Mouse (Mus musculus) lung, adult 2 months (tissue): ENCODE data around the gene Mrps14. TPM values are rescaled to one million over a fixed set of nuclear protein-coding genes. Genes with fewer than 3 reads are reported as not detected.

Source experiments
- DNase-seq: peaks from one replicate; pipeline ENCODE4 v3.0.0; 2022
- H3K4me1 ChIP-seq: fragments of 200-500 bp; 2 replicates; pipeline ENCODE4 v1.6.1; 2011; ENCODE audit warnings: low read length; ENCODE audit not compliant: control insufficient read depth, insufficient read depth
- H3K4me3 ChIP-seq: fragments of 200-500 bp; replicated peaks from 2 replicates; pipeline ENCODE3; 2011; ENCODE audit warnings: low read depth, mild to moderate bottlenecking, control low read depth, low read length; ENCODE audit errors: extremely low read depth
- CTCF ChIP-seq: fragments of 200-500 bp; IDR thresholded peaks from 2 replicates; pipeline ENCODE4 v1.5.1; 2011; ENCODE audit warnings: mild to moderate bottlenecking, low read length, control low read depth; ENCODE audit not compliant: insufficient read depth
- POLR2A ChIP-seq: fragments of 200-500 bp; IDR thresholded peaks from 2 replicates; pipeline ENCODE4 v1.6.1; 2011; ENCODE audit warnings: low read depth, mild to moderate bottlenecking, control low read depth, low read length, borderline replicate concordance; ENCODE audit errors: extremely low read depth
- WGBS: fragments of 180-500 bp; shearing (Covaris S2); methylation state at CpG from one replicate; pipeline ENCODE4 v1.1.7; 2018; 5-methylcytosine and 5-hydroxymethylcytosine counted together
- polyA plus RNA-seq: library from polyadenylated mRNA; depleted of rRNA; stranded (reverse); fragments of >200 nt; gene quantifications from 2 replicates; pipeline ENCODE4 v1.2.3, GENCODE M21; 2012

Mrps14 gene
- polyA plus RNA-seq, 1 experiment = 18.0 TPM

- no peak for TF ChIP-seq POLR2A
- no peak for TF ChIP-seq CTCF
- DNase-seq = no peak
- peaks cover 3% of the 10 kb centered on the region; the same call in 1 of the 2 replicates for H3K4me1 ChIP-seq
- WGBS = 92% methylated on average over 3 of the region's 3 CpGs
- no peak overlapping the region for H3K4me3 ChIP-seq
Observed at GRCm38 (mm10) chr1:160217898-160218297, 22.9 kb downstream of the Mrps14 start.

GRCm38 (mm10) chr1:160224093-160224492 is 29.1 kb downstream of the Mrps14 start:
- no peak for DNase-seq
- TF ChIP-seq CTCF (no peak), POLR2A (no peak)
- H3K4me3 ChIP-seq = no peak overlapping the region
- H3K4me1 ChIP-seq = no peaks in the 10 kb centered on the region
- 86% methylated on average over 2 of the region's 2 CpGs for WGBS

GRCm38 (mm10) chr1:160227196-160227595 is 32.2 kb downstream of the Mrps14 start:
- Histone ChIP-seq H3K4me3 (no peak overlapping the region), H3K4me1 (no peaks in the 10 kb centered on the region)
- no peak for TF ChIP-seq CTCF
- no peak for TF ChIP-seq POLR2A
- DNase-seq = no peak
- WGBS = 93% methylated on average over 4 of the region's 4 CpGs

GRCm38 (mm10) chr1:160227850-160228249 is 32.8 kb downstream of the Mrps14 start:
- no peak for DNase-seq
- TF ChIP-seq CTCF (no peak), POLR2A (no peak)
- H3K4me3 ChIP-seq = no peak overlapping the region
- H3K4me1 ChIP-seq = no peaks in the 10 kb centered on the region

GRCm38 (mm10) chr1:160231013-160231412 is 36.0 kb downstream of the Mrps14 start:
- 22% methylated on average over 4 of the region's 4 CpGs for WGBS
- TF ChIP-seq CTCF (no peak), POLR2A (no peak)
- Histone ChIP-seq H3K4me3 (no peak overlapping the region), H3K4me1 (no peaks in the 10 kb centered on the region; the same call in 1 of the 2 replicates)
- no peak for DNase-seq

- TF ChIP-seq CTCF (no peak), POLR2A (no peak)
- DNase-seq = no peak
- Histone ChIP-seq H3K4me3 (no peak overlapping the region), H3K4me1 (no peaks in the 10 kb centered on the region; the same call in 1 of the 2 replicates)
- WGBS = 93% methylated on average over 3 of the region's 3 CpGs
Observed at GRCm38 (mm10) chr1:160232113-160232512, 37.1 kb downstream of the Mrps14 start.

- Histone ChIP-seq H3K4me1 (no peaks in the 10 kb centered on the region; the same call in 1 of the 2 replicates), H3K4me3 (no peak overlapping the region)
- DNase-seq = no peak
- no peak for TF ChIP-seq CTCF
- no peak for TF ChIP-seq POLR2A
Observed at GRCm38 (mm10) chr1:160233921-160234320, 38.9 kb downstream of the Mrps14 start.

GRCm38 (mm10) chr1:160237981-160238380 is 43.0 kb downstream of the Mrps14 start:
- Histone ChIP-seq H3K4me1 (no peaks in the 10 kb centered on the region; the same call in none of the 2 replicates), H3K4me3 (no peak overlapping the region)
- 95% methylated on average over 2 of the region's 2 CpGs for WGBS
- no peak for DNase-seq
- TF ChIP-seq CTCF (no peak), POLR2A (no peak)

GRCm38 (mm10) chr1:160238852-160239443 is 43.9 kb downstream of the Mrps14 start:
- no peaks in the 10 kb centered on the region; the same call in none of the 2 replicates for H3K4me1 ChIP-seq
- H3K4me3 ChIP-seq = no peak overlapping the region
- no peak for DNase-seq
- TF ChIP-seq CTCF (no peak), POLR2A (no peak)
- WGBS = 85% methylated on average over 1 of the region's 1 CpGs

- Histone ChIP-seq H3K4me3 (no peak overlapping the region), H3K4me1 (no peaks in the 10 kb centered on the region; the same call in 1 of the 2 replicates)
- WGBS = 92% methylated on average over 2 of the region's 2 CpGs
- DNase-seq = no peak
- TF ChIP-seq POLR2A (no peak), CTCF (no peak)
Observed at GRCm38 (mm10) chr1:160240091-160240490, 45.1 kb downstream of the Mrps14 start.

GRCm38 (mm10) chr1:160244689-160245088 is 49.7 kb downstream of the Mrps14 start:
- no peaks in the 10 kb centered on the region for H3K4me1 ChIP-seq
- no peak for DNase-seq
- no peak overlapping the region for H3K4me3 ChIP-seq
- 83% methylated on average over 5 of the region's 5 CpGs for WGBS
- TF ChIP-seq POLR2A (no peak), CTCF (no peak)

GRCm38 (mm10) chr1:160245954-160246353 is 50.9 kb downstream of the Mrps14 start:
- TF ChIP-seq CTCF = no peak
- TF ChIP-seq POLR2A = no peak
- no peak for DNase-seq
- Histone ChIP-seq H3K4me3 (no peak overlapping the region), H3K4me1 (no peaks in the 10 kb centered on the region)
- 46% methylated on average over 2 of the region's 2 CpGs for WGBS
